Mouse (Mus musculus): ENCODE results near the gene Calml3. TPM values are rescaled to one million over a fixed set of nuclear protein-coding genes. Genes with fewer than 3 reads are reported as not detected.
"Not testable (repeated sequence)": the region's sequence is repeated elsewhere in the genome, so short reads cannot be mapped to it uniquely, and the experiment has no call there.

The Calml3 gene
- polyA plus RNA-seq (2012; rRNA removed), result 3.5 and 4.9 TPM in 2 replicates

DNA sequence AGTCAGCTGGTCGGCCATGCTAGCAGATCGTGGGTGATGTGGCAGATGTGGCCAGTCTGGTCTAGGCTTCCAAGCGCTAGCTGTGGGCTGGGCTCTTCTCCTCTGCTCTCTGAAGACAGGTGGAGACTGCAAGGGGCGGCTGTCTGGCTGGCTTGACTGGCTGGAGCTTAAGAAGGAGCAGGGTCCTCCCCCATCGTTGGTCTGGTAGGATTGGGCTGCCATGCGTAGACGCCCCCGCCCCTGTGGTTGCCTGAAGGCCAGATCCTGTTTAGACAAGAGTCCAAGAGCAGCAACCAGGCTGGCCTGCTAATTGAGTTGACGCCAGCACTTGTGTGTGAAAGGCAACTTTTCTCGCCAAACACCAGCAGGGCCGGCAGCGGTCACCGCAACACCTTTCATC is at the start of gene Calml3:
Gene Calml3, minus strand, starts transcription at position 131 of the 400 bp plus-strand sequence.
- 74% methylated on average over 13 of the region's 13 CpGs for WGBS
- TF ChIP-seq CTCF (IDR thresholded peaks at IDR 0.05; ENCODE audit: borderline replicate concordance, control insufficient read depth, extremely low read depth, insufficient read depth, low read length, poor library complexity), result no peak
- no peak for TF ChIP-seq POLR2A (IDR thresholded peaks at IDR 0.05; ENCODE audit: control insufficient read depth, extremely low read depth, insufficient read depth, low read length, poor library complexity)
- H3K27ac ChIP-seq (ENCODE audit: control insufficient read depth, insufficient read depth, low read length), result no peak within 1 kb of the TSS
- no peak within 1 kb of the TSS for H3K4me3 ChIP-seq (ENCODE audit: control insufficient read depth, insufficient read depth, low read length)
- no peaks in the 10 kb centered on the region for H3K27me3 ChIP-seq (ENCODE audit: control insufficient read depth, insufficient read depth, low read length)
- no peaks in the 10 kb centered on the region for H3K4me1 ChIP-seq (replicated peaks; ENCODE audit: control insufficient read depth, insufficient read depth, low read length)
- no peak for DNase-seq
- no peaks in the 10 kb centered on the region for H3K36me3 ChIP-seq (ENCODE audit: control insufficient read depth, insufficient read depth, low read length)

GRCm38 (mm10) chr13:3850330-3850729 is 46.2 kb upstream of the Calml3 start:
- no peaks in the 10 kb centered on the region for H3K27me3 ChIP-seq (ENCODE audit: control insufficient read depth, insufficient read depth, low read length)
- TF ChIP-seq POLR2A (IDR thresholded peaks at IDR 0.05; ENCODE audit: control insufficient read depth, extremely low read depth, insufficient read depth, low read length, poor library complexity) (no peak), CTCF (IDR thresholded peaks at IDR 0.05; ENCODE audit: borderline replicate concordance, control insufficient read depth, extremely low read depth, insufficient read depth, low read length, poor library complexity) (no peak)
- no peak overlapping the region for H3K4me3 ChIP-seq (ENCODE audit: control insufficient read depth, insufficient read depth, low read length)
- no peaks in the 10 kb centered on the region for H3K36me3 ChIP-seq (ENCODE audit: control insufficient read depth, insufficient read depth, low read length)
- no peak for DNase-seq
- H3K4me1 ChIP-seq (replicated peaks; ENCODE audit: control insufficient read depth, insufficient read depth, low read length), result no peaks in the 10 kb centered on the region
- 88% methylated on average over 1 of the region's 1 CpGs for WGBS
- no peak overlapping the region for H3K27ac ChIP-seq (ENCODE audit: control insufficient read depth, insufficient read depth, low read length)

DNA sequence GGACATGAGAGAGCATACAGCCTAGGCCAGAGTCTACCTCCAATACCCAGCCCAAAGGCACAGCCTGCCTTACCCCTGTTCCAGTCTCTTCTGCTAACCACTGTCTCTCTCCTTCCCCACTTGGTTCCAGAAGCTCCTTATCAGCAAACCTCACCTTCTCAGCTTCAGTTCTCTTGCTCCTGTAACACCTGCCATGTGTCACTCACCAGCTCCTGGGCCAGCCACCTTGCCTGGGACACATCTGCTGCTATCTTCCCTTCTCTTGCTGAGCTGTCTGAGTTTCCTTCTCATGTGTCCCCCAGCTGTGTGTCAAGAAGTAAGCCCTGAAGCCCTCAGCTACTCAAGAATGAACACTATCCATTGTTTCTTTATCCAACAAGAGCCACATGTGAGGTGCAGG is 36.5 kb upstream of the Calml3 start:
- H3K4me3 ChIP-seq (ENCODE audit: control insufficient read depth, insufficient read depth, low read length); DNase-seq; H3K27ac ChIP-seq (ENCODE audit: control insufficient read depth, insufficient read depth, low read length); H3K4me1 ChIP-seq (replicated peaks; ENCODE audit: control insufficient read depth, insufficient read depth, low read length); H3K36me3 ChIP-seq (ENCODE audit: control insufficient read depth, insufficient read depth, low read length); H3K27me3 ChIP-seq (ENCODE audit: control insufficient read depth, insufficient read depth, low read length): not testable (repeated sequence)

DNA sequence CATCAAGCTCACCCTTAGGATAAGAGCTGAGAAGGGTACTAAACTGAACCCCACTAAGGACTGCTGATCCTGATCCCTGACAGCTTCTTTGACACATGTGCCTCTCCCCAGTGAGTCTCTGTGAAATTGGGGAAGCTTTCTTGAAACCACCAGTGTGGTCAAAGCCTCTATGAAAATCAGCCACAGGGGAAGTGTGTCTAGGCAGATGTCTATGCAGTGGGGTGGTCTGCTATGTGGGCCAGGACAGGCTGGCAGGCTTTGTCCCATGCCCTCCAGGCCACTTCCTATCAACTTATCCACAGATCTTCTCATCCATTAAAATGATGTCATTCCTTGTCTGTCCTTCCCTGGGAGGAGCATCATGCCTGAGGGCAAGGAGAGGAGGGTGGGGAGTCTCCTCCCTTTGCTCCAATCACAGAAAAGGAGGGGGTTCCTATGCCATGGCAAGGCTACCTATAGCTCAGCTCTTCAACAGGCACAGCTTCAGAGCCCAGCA is 33.2 kb upstream of the Calml3 start, which contains the start of gene Calm4:
Gene Calm4, plus strand, starts transcription at position 446 of the 496 bp plus-strand sequence.
- not testable (repeated sequence) for DNase-seq; H3K4me3 ChIP-seq (ENCODE audit: control insufficient read depth, insufficient read depth, low read length); H3K4me1 ChIP-seq (replicated peaks; ENCODE audit: control insufficient read depth, insufficient read depth, low read length); H3K27me3 ChIP-seq (ENCODE audit: control insufficient read depth, insufficient read depth, low read length); H3K36me3 ChIP-seq (ENCODE audit: control insufficient read depth, insufficient read depth, low read length); H3K27ac ChIP-seq (ENCODE audit: control insufficient read depth, insufficient read depth, low read length)

DNA sequence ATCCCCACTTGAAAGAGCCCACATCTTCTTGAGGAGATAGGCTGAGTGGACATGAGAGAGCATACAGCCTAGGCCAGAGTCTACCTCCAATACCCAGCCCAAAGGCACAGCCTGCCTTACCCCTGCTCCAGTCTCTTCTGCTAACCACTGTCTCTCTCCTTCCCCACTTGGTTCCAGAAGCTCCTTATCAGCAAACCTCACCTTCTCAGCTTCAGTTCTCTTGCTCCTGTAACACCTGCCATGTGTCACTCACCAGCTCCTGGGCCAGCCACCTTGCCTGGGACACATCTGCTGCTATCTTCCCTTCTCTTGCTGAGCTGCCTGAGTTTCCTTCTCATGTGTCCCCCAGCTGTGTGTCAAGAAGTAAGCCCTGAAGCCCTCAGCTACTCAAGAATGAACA is 29.5 kb upstream of the Calml3 start:
- not testable (repeated sequence) for H3K27ac ChIP-seq (ENCODE audit: control insufficient read depth, insufficient read depth, low read length); H3K36me3 ChIP-seq (ENCODE audit: control insufficient read depth, insufficient read depth, low read length); H3K27me3 ChIP-seq (ENCODE audit: control insufficient read depth, insufficient read depth, low read length); H3K4me1 ChIP-seq (replicated peaks; ENCODE audit: control insufficient read depth, insufficient read depth, low read length); DNase-seq; H3K4me3 ChIP-seq (ENCODE audit: control insufficient read depth, insufficient read depth, low read length)

GRCm38 (mm10) chr13:3832450-3832849 is 28.3 kb upstream of the Calml3 start:
- DNase-seq, result no peak
- WGBS, result 4% methylated on average over 2 of the region's 2 CpGs
- Histone ChIP-seq H3K36me3 (ENCODE audit: control insufficient read depth, insufficient read depth, low read length) (no peaks in the 10 kb centered on the region), H3K27ac (ENCODE audit: control insufficient read depth, insufficient read depth, low read length) (no peak overlapping the region), H3K4me3 (ENCODE audit: control insufficient read depth, insufficient read depth, low read length) (no peak overlapping the region), H3K27me3 (ENCODE audit: control insufficient read depth, insufficient read depth, low read length) (no peaks in the 10 kb centered on the region), H3K4me1 (replicated peaks; ENCODE audit: control insufficient read depth, insufficient read depth, low read length) (0 out of 2 replicates have a peak, but pooled peaks cover 3% of the 10 kb centered on the region)
- TF ChIP-seq POLR2A (IDR thresholded peaks at IDR 0.05; ENCODE audit: control insufficient read depth, extremely low read depth, insufficient read depth, low read length, poor library complexity) (no peak), CTCF (IDR thresholded peaks at IDR 0.05; ENCODE audit: borderline replicate concordance, control insufficient read depth, extremely low read depth, insufficient read depth, low read length, poor library complexity) (no peak)

DNA sequence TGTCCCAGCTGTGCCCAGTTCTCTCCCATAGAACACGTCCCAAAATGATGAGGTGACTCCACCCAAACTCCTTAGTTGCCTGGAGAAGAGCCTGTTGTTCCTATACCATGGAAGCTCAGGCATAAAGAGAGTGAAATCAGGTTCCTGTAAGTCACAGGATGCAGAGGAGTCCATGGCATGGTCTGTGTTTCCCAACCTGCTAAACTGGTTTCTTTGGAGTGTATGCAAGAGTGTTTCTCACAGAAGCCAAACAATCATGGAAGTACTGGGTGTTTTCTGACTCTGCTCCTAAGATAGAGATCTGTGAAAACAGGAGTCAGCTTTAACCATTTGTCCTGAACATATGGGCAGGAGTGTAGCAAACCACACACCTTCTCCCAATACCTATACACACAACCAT is 27.9 kb upstream of the Calml3 start:
- H3K36me3 ChIP-seq (ENCODE audit: control insufficient read depth, insufficient read depth, low read length), result no peaks in the 10 kb centered on the region
- WGBS, result 70% methylated on average over 1 of the region's 1 CpGs
- 0 out of 2 replicates have a peak, but pooled peaks cover 3% of the 10 kb centered on the region for H3K4me1 ChIP-seq (replicated peaks; ENCODE audit: control insufficient read depth, insufficient read depth, low read length)
- no peak for TF ChIP-seq CTCF (IDR thresholded peaks at IDR 0.05; ENCODE audit: borderline replicate concordance, control insufficient read depth, extremely low read depth, insufficient read depth, low read length, poor library complexity)
- TF ChIP-seq POLR2A (IDR thresholded peaks at IDR 0.05; ENCODE audit: control insufficient read depth, extremely low read depth, insufficient read depth, low read length, poor library complexity), result no peak
- no peaks in the 10 kb centered on the region for H3K27me3 ChIP-seq (ENCODE audit: control insufficient read depth, insufficient read depth, low read length)
- no peak overlapping the region for H3K27ac ChIP-seq (ENCODE audit: control insufficient read depth, insufficient read depth, low read length)
- no peak overlapping the region for H3K4me3 ChIP-seq (ENCODE audit: control insufficient read depth, insufficient read depth, low read length)
- no peak for DNase-seq
